8 mouse cellular contexts compared by ENCODE assay signal in the genomic region with DNA sequence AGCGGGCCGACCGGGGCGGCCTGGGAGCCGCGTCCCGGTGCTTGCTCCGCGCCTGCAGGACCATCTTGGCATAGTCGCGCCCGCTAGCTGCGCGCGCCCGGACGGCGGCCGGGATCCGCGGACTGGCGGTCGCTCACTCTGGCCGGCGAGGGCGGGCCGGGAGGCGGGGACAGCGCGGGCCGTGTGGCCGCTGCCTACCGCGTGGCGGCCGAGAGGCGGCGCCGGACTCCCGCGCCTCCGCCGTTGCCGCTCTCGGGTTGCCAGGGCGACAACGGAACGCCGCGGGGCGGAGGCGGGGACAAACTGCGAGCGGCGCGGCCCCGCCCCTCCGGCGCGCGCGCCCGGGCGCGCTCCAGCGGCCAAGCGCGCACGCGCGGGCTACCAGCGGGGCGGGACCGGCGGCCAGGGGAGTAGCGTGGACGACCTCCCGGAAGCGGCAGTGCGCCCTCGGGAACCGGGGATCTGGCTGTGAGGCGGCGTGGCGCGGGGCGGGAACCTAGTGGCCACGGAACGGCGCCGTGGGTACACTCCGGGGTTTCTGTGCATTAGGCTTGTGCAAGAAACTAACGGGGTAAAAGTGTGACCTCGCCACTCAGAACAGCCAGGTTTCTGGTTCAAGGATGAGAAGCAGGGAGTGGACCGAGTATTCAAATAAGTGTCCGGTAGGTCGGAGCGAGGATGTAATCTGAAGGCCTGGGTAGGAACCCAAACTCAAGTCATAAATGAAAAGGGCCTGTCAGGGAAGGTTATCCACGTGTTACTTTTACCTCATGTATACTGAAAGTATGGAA. TPM values are rescaled to one million over a fixed set of nuclear protein-coding genes. Genes with fewer than 3 reads are reported as not detected.
A peak's percentile ranks its signal among the peaks of the same experiment; 100 is the strongest.
DNase-seq lines count a peak whose midpoint lies in the region; ATAC-seq and TF ChIP-seq lines count a peak whose summit lies in the region.

A gene (minus strand): TSS at position 74 of the 791 bp plus-strand sequence.

- peaks cover 2 to 50% of the 10 kb centered on the region in 2 experiments for H3K4me1 ChIP-seq in CH12.LX (ENCODE audit: control insufficient read depth in 1 of 2, insufficient read depth in 2 of 2)
- peaks cover 8% of the 10 kb centered on the region; the same call in 1 of the 2 replicates for H3K4me1 ChIP-seq in forebrain, embryonic 11.5 days (replicated peaks; ENCODE audit: control insufficient read depth, insufficient read depth, low read length)
- peaks cover 17% of the 10 kb centered on the region for H3K4me1 ChIP-seq in heart, embryonic 16.5 days (ENCODE audit: control insufficient read depth, insufficient read depth, low read length)
- peaks cover 52% of the 10 kb centered on the region for H3K4me1 ChIP-seq in liver, embryonic 13.5 days (replicated peaks)
- H3K4me1 ChIP-seq in stomach, embryonic 14.5 days (ENCODE audit: control insufficient read depth, insufficient read depth, low read length), result peaks cover 4% of the 10 kb centered on the region; the same call in 1 of the 2 replicates

- TF ChIP-seq RAD21 in CH12.LX (IDR thresholded peaks at IDR 0.05; ENCODE audit: low read depth, low read length), result peak; percentile 37

- TF ChIP-seq POLR2A in CH12.LX (IDR thresholded peaks at IDR 0.05; ENCODE audit: low read depth, low read length), result peak; percentile 84

- WGBS in forebrain, embryonic 11.5 days, result under 1% methylated on average over 87 of the region's 99 CpGs
- under 1% methylated on average over 80 of the region's 99 CpGs for WGBS in heart, embryonic 16.5 days
- WGBS in liver, embryonic 13.5 days (ENCODE audit: insufficient replicate concordance), result under 1% methylated on average over 99 of the region's 99 CpGs
- under 1% methylated on average over 66 of the region's 99 CpGs for WGBS in stomach, embryonic 14.5 days

- H3K36me3 ChIP-seq in CH12.LX (replicated peaks in 1 of 2; ENCODE audit: control insufficient read depth in 1 of 2, insufficient read depth in 1 of 2, low read length in 1 of 2), result peaks cover 0 to 13% of the 10 kb centered on the region in 2 experiments
- no peaks in the 10 kb centered on the region for H3K36me3 ChIP-seq in forebrain, embryonic 11.5 days (ENCODE audit: control insufficient read depth, insufficient read depth, low read length)
- no peaks in the 10 kb centered on the region for H3K36me3 ChIP-seq in heart, embryonic 16.5 days (ENCODE audit: control insufficient read depth, insufficient read depth)
- H3K36me3 ChIP-seq in liver, embryonic 13.5 days, result peaks cover 7% of the 10 kb centered on the region
- no peaks in the 10 kb centered on the region for H3K36me3 ChIP-seq in stomach, embryonic 14.5 days (ENCODE audit: control insufficient read depth, insufficient read depth, low read length)

- H3K79me2 ChIP-seq in CH12.LX (replicated peaks; ENCODE audit: control insufficient read depth, extremely low read depth, insufficient read depth, poor library complexity, severe bottlenecking), result peaks cover 6% of the 10 kb centered on the region; the same call in 1 of the 2 replicates

- in situ Hi-C loops in CH12.LX (cut with MboI; ENCODE audit: low pct_ligation_motif_present, low pct_unique_long_range_greater_than_20kb, low sequenced_read_pairs), result no loop called here

- DNase-seq in CH12.LX (ENCODE audit: extremely low read depth), result peak; percentile 72
- peak; percentile 65 for DNase-seq in c-Kit-positive CD71-positive TER-119-negative erythroid progenitor cells, embryonic 14.5 days (ENCODE audit: low read depth)
- peak; percentile 96 for DNase-seq in forebrain, embryonic 11.5 days (ENCODE audit: low spot score)
- DNase-seq in kidney, postnatal 25 days, result peak; percentile 96
- DNase-seq in liver, embryonic 13.5 days, result peak; percentile 86
- peak; percentile 81 to 84 for DNase-seq in natural killer cell, adult 2 months (ENCODE audit: low spot score in 2 of 2)

- no peaks in the 10 kb centered on the region for H3K27me3 ChIP-seq in CH12.LX (replicated peaks)
- no peaks in the 10 kb centered on the region for H3K27me3 ChIP-seq in forebrain, embryonic 11.5 days (ENCODE audit: control insufficient read depth, insufficient read depth, low read length)
- H3K27me3 ChIP-seq in heart, embryonic 16.5 days (ENCODE audit: control insufficient read depth, insufficient read depth, low read length), result no peaks in the 10 kb centered on the region
- no peaks in the 10 kb centered on the region for H3K27me3 ChIP-seq in liver, embryonic 13.5 days
- no peaks in the 10 kb centered on the region for H3K27me3 ChIP-seq in stomach, embryonic 14.5 days (ENCODE audit: control insufficient read depth, insufficient read depth, low read length)

- ATAC-seq in forebrain, embryonic 11.5 days (replicated peaks; ENCODE audit: low FRiP score), result peak; percentile 98
- peak; percentile 97 for ATAC-seq in heart, embryonic 16.5 days (replicated peaks; ENCODE audit: extremely low read depth, insufficient read depth, low FRiP score)
- ATAC-seq in liver, embryonic 13.5 days (ENCODE audit: low read depth), result peak; percentile 92
- peak; percentile 96 for ATAC-seq in stomach, embryonic 14.5 days (ENCODE audit: insufficient number of reproducible peaks, insufficient read depth, low FRiP score, low read depth)

- H3K9me3 ChIP-seq in CH12.LX (replicated peaks; ENCODE audit: low read length), result peaks cover 2% of the 10 kb centered on the region
- no peaks in the 10 kb centered on the region for H3K9me3 ChIP-seq in forebrain, embryonic 11.5 days (ENCODE audit: control insufficient read depth, low read length)
- peaks cover 4% of the 10 kb centered on the region; the same call in 1 of the 2 replicates for H3K9me3 ChIP-seq in heart, embryonic 16.5 days (replicated peaks; ENCODE audit: control insufficient read depth, low read length)
- H3K9me3 ChIP-seq in liver, embryonic 13.5 days (replicated peaks), result no peaks in the 10 kb centered on the region
- no peaks in the 10 kb centered on the region for H3K9me3 ChIP-seq in stomach, embryonic 14.5 days (ENCODE audit: control insufficient read depth, low read depth, low read length)

- peak within 1 kb of the TSS; percentile 100 for H3K4me2 ChIP-seq in CH12.LX (ENCODE audit: insufficient read depth, low read depth, poor library complexity, severe bottlenecking)
- H3K4me2 ChIP-seq in forebrain, embryonic 11.5 days (ENCODE audit: low read depth, low read length, severe bottlenecking), result peak within 1 kb of the TSS; percentile 77
- H3K4me2 ChIP-seq in heart, embryonic 16.5 days (ENCODE audit: low read depth, low read length), result peak within 1 kb of the TSS; percentile 85
- peak within 1 kb of the TSS; percentile 79 for H3K4me2 ChIP-seq in liver, embryonic 13.5 days
- peak within 1 kb of the TSS; percentile 64 for H3K4me2 ChIP-seq in stomach, embryonic 14.5 days (replicated peaks; ENCODE audit: low read depth, low read length)

- TF ChIP-seq CTCF in CH12.LX (conservative IDR thresholded peaks at IDR 0.05 in 1 of 2, IDR thresholded peaks at IDR 0.05 in 1 of 2; ENCODE audit: low read depth in 2 of 2, low read length in 2 of 2), result peak in 1 of 2 experiments; percentile 55; a peak in 2 of 4 replicates

- peak within 1 kb of the TSS; percentile 32 for H3K27ac ChIP-seq in CH12.LX (ENCODE audit: insufficient read depth, low read depth)
- peak within 1 kb of the TSS; percentile 75 for H3K27ac ChIP-seq in forebrain, embryonic 11.5 days (ENCODE audit: low read depth, low read length)
- H3K27ac ChIP-seq in heart, embryonic 16.5 days (ENCODE audit: low read length), result peak within 1 kb of the TSS; percentile 93
- peak within 1 kb of the TSS; percentile 91 for H3K27ac ChIP-seq in liver, embryonic 13.5 days
- H3K27ac ChIP-seq in stomach, embryonic 14.5 days (ENCODE audit: low read length), result peak within 1 kb of the TSS; percentile 85

- TF ChIP-seq EP300 in CH12.LX (IDR thresholded peaks at IDR 0.05; ENCODE audit: low read length), result no peak

- peak within 1 kb of the TSS; percentile 67 to 86 (median 73) for H3K4me3 ChIP-seq in CH12.LX (replicated peaks in 1 of 3; ENCODE audit: low read depth in 2 of 3, low read length in 2 of 3, poor library complexity in 1 of 3)
- peak within 1 kb of the TSS; percentile 73 for H3K4me3 ChIP-seq in forebrain, embryonic 11.5 days (ENCODE audit: low read depth, low read length)
- H3K4me3 ChIP-seq in heart, embryonic 16.5 days (ENCODE audit: low read length), result peak within 1 kb of the TSS; percentile 90
- peak within 1 kb of the TSS; percentile 86 for H3K4me3 ChIP-seq in liver, embryonic 13.5 days (replicated peaks)
- peak within 1 kb of the TSS; percentile 67 for H3K4me3 ChIP-seq in stomach, embryonic 14.5 days (ENCODE audit: low read depth, low read length)

- H3K9ac ChIP-seq in CH12.LX (ENCODE audit: insufficient read depth, low read depth), result peak within 1 kb of the TSS; percentile 65
- peak within 1 kb of the TSS; percentile 79 for H3K9ac ChIP-seq in forebrain, embryonic 11.5 days (ENCODE audit: low read length)
- peak within 1 kb of the TSS; percentile 90 for H3K9ac ChIP-seq in heart, embryonic 16.5 days (ENCODE audit: low read length)
- H3K9ac ChIP-seq in liver, embryonic 13.5 days, result peak within 1 kb of the TSS; percentile 93
- H3K9ac ChIP-seq in stomach, embryonic 14.5 days (replicated peaks; ENCODE audit: low read depth, low read length), result peak within 1 kb of the TSS; percentile 77

- dilution Hi-C loops in CH12.LX (cut with MboI; ENCODE audit: extremely low pct_ligation_motif_present, extremely low pct_unique_long_range_greater_than_20kb, low sequenced_read_pairs), result no loop called here

TF ChIP-seq in CH12.LX, 34 proteins besides CTCF, POLR2A, EP300 and RAD21 (continues in another document):
- TF ChIP-seq UBTF (IDR thresholded peaks at IDR 0.05; ENCODE audit: low read depth, low read length), result peak; percentile 85; the same call in 1 of the 2 replicates
- TF ChIP-seq MEF2A (IDR thresholded peaks at IDR 0.05; ENCODE audit: borderline replicate concordance, low read depth, low read length), result no peak
- TF ChIP-seq NELFE (IDR thresholded peaks at IDR 0.05; ENCODE audit: low read depth, low read length), result peak; percentile 85
- TF ChIP-seq CHD1 (IDR thresholded peaks at IDR 0.05; ENCODE audit: low read depth, low read length), result no peak
- TF ChIP-seq HCFC1 (IDR thresholded peaks at IDR 0.05; ENCODE audit: low read depth, low read length), result no peak
- TF ChIP-seq NRF1 (IDR thresholded peaks at IDR 0.05; ENCODE audit: low read depth, low read length), result peak; percentile 87
- TF ChIP-seq MAZ (IDR thresholded peaks at IDR 0.05; ENCODE audit: low read depth, low read length), result no peak
- no peak for TF ChIP-seq MAFK (IDR thresholded peaks at IDR 0.05; ENCODE audit: insufficient replicate concordance, low read length)
- TF ChIP-seq PAX5 (IDR thresholded peaks at IDR 0.05; ENCODE audit: low read length), result no peak

RNA-seq across cellular contexts. Expression of the gene that starts here (rescaled TPM):
- 21.2 and 27.4 TPM in 2 replicates for total RNA-seq in CH12.LX (2012; rRNA removed)
- 44.1 and 48.2 TPM in 2 replicates for total RNA-seq in CH12.LX (2014; rRNA removed)
- 23.4 and 26.3 TPM in 2 replicates for polyA plus RNA-seq in CH12.LX (2012; ENCODE audit: insufficient read length, low read depth)
- polyA plus RNA-seq in forebrain, embryonic 11.5 days (2014; fragmentation: Nextera tagmentation; extraction: Ambion mirVana), result 21.5 and 24.2 TPM in 2 replicates
- polyA plus RNA-seq in heart, embryonic 16.5 days (2015; fragmentation: Nextera tagmentation; extraction: Ambion mirVana), result 4.7 and 5.0 TPM in 2 replicates
- 12.9 and 13.0 TPM in 2 replicates for polyA plus RNA-seq in liver, embryonic 13.5 days (2015; fragmentation: Nextera tagmentation; extraction: Ambion mirVana)
- polyA plus RNA-seq in stomach, embryonic 14.5 days (2014; fragmentation: Nextera tagmentation; extraction: Ambion mirVana), result 15.7 and 16.9 TPM in 2 replicates

Comparison
In these comparisons a context has a peak if more than half of its experiments do, and no peak if none do; other contexts are left out.
1. Peak in every context shown above with its lines: DNase-seq, ATAC-seq, H3K4me3 ChIP-seq and H3K27ac ChIP-seq.
2. H3K27ac ChIP-seq: peak in every context shown above with its lines; median percentile 93 in heart, embryonic 16.5 days; 91 in liver, embryonic 13.5 days; 85 in stomach, embryonic 14.5 days; 75 in forebrain, embryonic 11.5 days; 32 in CH12.LX.